Mouse (Mus musculus) left cerebral cortex, postnatal 10 days (tissue): ENCODE results near the gene Tll2. TPM values are rescaled to one million over a fixed set of nuclear protein-coding genes. Genes with fewer than 3 reads are reported as not detected.

Source experiments
- DNase-seq, 2 experiments: peaks; one replicate each; pipeline ENCODE4 v3.0.0; 2021 to 2022; ENCODE audit warnings: low spot score in 2 of 2, mixed read lengths in 1 of 2; ENCODE audit errors: extremely low spot score in 1 of 2
- intact Hi-C: fragments of 180-260 bp; cut with DNase I; formaldehyde crosslinking; loops from one replicate; pipeline ENCODE4 v1.15.1; 2025
- total RNA-seq, 2 experiments: library from RNA; stranded (reverse); gene quantifications; 2 replicates each; pipeline ENCODE4 v1.2.3; 2021

Tll2 gene
- 1 to 10 TPM; 2.0 to 2.2 TPM for total RNA-seq

- intact Hi-C loops, result no loop called here
- peak in 1 of 2 experiments; percentile 58 for DNase-seq
Measured at GRCm38 (mm10) chr19:41206811-41207344, at the start of gene Tll2. Gene Tll2 (minus strand): TSS chr19:41206835.

- DNase-seq, result no peak
- intact Hi-C loops, result no loop called here
Measured at GRCm38 (mm10) chr19:41254584-41254983, 47.9 kb upstream of the Tll2 start.

GRCm38 (mm10) chr19:41248968-41249367 lies 42.3 kb upstream of the Tll2 start:
- intact Hi-C loops, result loop anchor here (5.0 kb wide), 1 partner anchor 147 kb away; no protein-coding TSS in a partner anchor
- DNase-seq, result no peak

GRCm38 (mm10) chr19:41248271-41248670 lies 41.6 kb upstream of the Tll2 start:
- intact Hi-C loops, result loop anchor here (5.0 kb wide), 1 partner anchor 146 kb away; no protein-coding TSS in a partner anchor
- no peak for DNase-seq

- intact Hi-C loops, result loop anchor here (5.0 kb wide), 1 partner anchor 144 kb away; no protein-coding TSS in a partner anchor
- no peak for DNase-seq
Measured at GRCm38 (mm10) chr19:41246271-41246670, 39.6 kb upstream of the Tll2 start.

GRCm38 (mm10) chr19:41244581-41244980 lies 37.9 kb upstream of the Tll2 start:
- DNase-seq, result peak in 1 of 2 experiments; percentile 51
- intact Hi-C loops, result no loop called here

- intact Hi-C loops, result no loop called here
- DNase-seq, result no peak
Measured at GRCm38 (mm10) chr19:41241997-41242396, 35.4 kb upstream of the Tll2 start.

GRCm38 (mm10) chr19:41233698-41234097 lies 27.1 kb upstream of the Tll2 start:
- intact Hi-C loops, result no loop called here
- no peak for DNase-seq

GRCm38 (mm10) chr19:41208326-41208725 lies 1.7 kb upstream of the Tll2 start:
- DNase-seq, result no peak
- intact Hi-C loops, result no loop called here

- no peak for DNase-seq
- intact Hi-C loops, result no loop called here
Measured at GRCm38 (mm10) chr19:41206041-41206810, 409 bp downstream of the Tll2 start.

- no peak for DNase-seq
- intact Hi-C loops, result loop anchor here (5.0 kb wide), 1 partner anchor 97 kb away; no protein-coding TSS in a partner anchor
Measured at GRCm38 (mm10) chr19:41204159-41205081, 2.2 kb downstream of the Tll2 start.

GRCm38 (mm10) chr19:41197606-41198005 lies 9.0 kb downstream of the Tll2 start:
- peak; percentile 43 to 59 for DNase-seq
- intact Hi-C loops, result no loop called here

- no peak for DNase-seq
- intact Hi-C loops, result no loop called here
Measured at GRCm38 (mm10) chr19:41193379-41193778, 13.3 kb downstream of the Tll2 start.

- intact Hi-C loops, result no loop called here
- DNase-seq, result no peak
Measured at GRCm38 (mm10) chr19:41192953-41193352, 13.7 kb downstream of the Tll2 start.

- no peak for DNase-seq
- intact Hi-C loops, result no loop called here
Measured at GRCm38 (mm10) chr19:41191724-41192123, 14.9 kb downstream of the Tll2 start.

GRCm38 (mm10) chr19:41190876-41191434 lies 15.7 kb downstream of the Tll2 start:
- no peak for DNase-seq
- intact Hi-C loops, result no loop called here

- no peak for DNase-seq
- intact Hi-C loops, result no loop called here
Measured at GRCm38 (mm10) chr19:41177331-41177730, 29.3 kb downstream of the Tll2 start.

GRCm38 (mm10) chr19:41176881-41177280 lies 29.8 kb downstream of the Tll2 start:
- DNase-seq, result no peak

GRCm38 (mm10) chr19:41165914-41166235 lies 40.8 kb downstream of the Tll2 start:
- intact Hi-C loops, result no loop called here
- no peak for DNase-seq

More at GRCm38 (mm10) chr19:41176881-41177280, 29.8 kb downstream of the Tll2 start:
- intact Hi-C loops, result no loop called here
